Mouse (Mus musculus): ENCODE results near the gene Col4a2.
A peak's percentile ranks its signal among the peaks of the same experiment; 100 is the strongest.
"Not testable (repeated sequence)": the region's sequence is repeated elsewhere in the genome, so short reads cannot be mapped to it uniquely, and the experiment has no call there.

Gene Col4a2

GRCm38 (mm10) chr8:11486142-11486541 lies 173.5 kb downstream of the Col4a2 start:
- DNase-seq (ENCODE audit: low read depth, low spot score), result peak; percentile 58

GRCm38 (mm10) chr8:11487229-11487628 lies 174.6 kb downstream of the Col4a2 start:
- DNase-seq (ENCODE audit: low read depth, low spot score), result no peak

- DNase-seq (ENCODE audit: low read depth, low spot score), result not testable (repeated sequence)
Measured at GRCm38 (mm10) chr8:11492340-11492739, 179.7 kb downstream of the Col4a2 start.

- peak; percentile 84 for DNase-seq (ENCODE audit: low read depth, low spot score)
Measured at GRCm38 (mm10) chr8:11497017-11497990, 184.7 kb downstream of the Col4a2 start, which contains the start of gene Naxd. TSS of gene Naxd (plus strand) at chr8:11497506.

GRCm38 (mm10) chr8:11498281-11498680 lies 185.7 kb downstream of the Col4a2 start:
- DNase-seq (ENCODE audit: low read depth, low spot score), result no peak

Measured in retina, postnatal 7 days (tissue).